Mouse (Mus musculus): Measurements from ENCODE around the gene Antxr1. TPM values are rescaled to one million over a fixed set of nuclear protein-coding genes. Genes with fewer than 3 reads are reported as not detected.

Antxr1 gene
- polyA plus RNA-seq, 1 experiment from 2014 or later = 4.5 TPM

DNA sequence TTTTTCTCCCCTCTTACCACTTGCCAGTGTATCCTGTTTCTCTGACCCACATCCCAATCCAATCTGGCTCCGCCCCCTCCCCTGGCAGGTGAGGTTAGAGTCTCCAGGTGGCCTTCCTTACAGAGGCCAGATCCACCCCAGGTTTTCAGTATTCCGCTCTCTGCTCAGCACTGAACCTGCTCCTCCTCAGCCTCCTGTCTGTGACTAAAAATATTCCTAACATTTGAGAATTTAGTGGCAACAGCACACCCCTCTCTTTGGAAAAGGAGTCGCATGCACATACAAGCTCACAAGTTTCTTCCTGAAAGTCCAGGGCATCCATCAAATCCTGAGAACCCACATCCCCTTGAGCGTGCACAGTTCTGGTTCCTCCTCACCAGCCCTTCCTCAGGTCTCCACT is 109.3 kb downstream of the Antxr1 start:
- Histone ChIP-seq H3K9me3 (replicated peaks; ENCODE audit: control insufficient read depth, low read length) (no peaks in the 10 kb centered on the region), H3K4me2 (no peak overlapping the region), H3K4me1 (ENCODE audit: control insufficient read depth, insufficient read depth, low read length) (peaks cover 10% of the 10 kb centered on the region), H3K4me3 (ENCODE audit: low read depth, low read length) (no peak overlapping the region), H3K27me3 (ENCODE audit: control insufficient read depth, insufficient read depth, low read length) (no peaks in the 10 kb centered on the region), H3K36me3 (ENCODE audit: control insufficient read depth, insufficient read depth, low read length) (no peaks in the 10 kb centered on the region), H3K27ac (ENCODE audit: low read depth, low read length) (no peak overlapping the region), H3K9ac (ENCODE audit: low read depth, low read length) (no peak overlapping the region; the same call in 1 of the 2 replicates)
- ATAC-seq (replicated peaks; ENCODE audit: insufficient number of reproducible peaks, low FRiP score, low TSS enrichment) = no peak
- WGBS (ENCODE audit: insufficient replicate concordance) = 78% methylated on average over 4 of the region's 4 CpGs

DNA sequence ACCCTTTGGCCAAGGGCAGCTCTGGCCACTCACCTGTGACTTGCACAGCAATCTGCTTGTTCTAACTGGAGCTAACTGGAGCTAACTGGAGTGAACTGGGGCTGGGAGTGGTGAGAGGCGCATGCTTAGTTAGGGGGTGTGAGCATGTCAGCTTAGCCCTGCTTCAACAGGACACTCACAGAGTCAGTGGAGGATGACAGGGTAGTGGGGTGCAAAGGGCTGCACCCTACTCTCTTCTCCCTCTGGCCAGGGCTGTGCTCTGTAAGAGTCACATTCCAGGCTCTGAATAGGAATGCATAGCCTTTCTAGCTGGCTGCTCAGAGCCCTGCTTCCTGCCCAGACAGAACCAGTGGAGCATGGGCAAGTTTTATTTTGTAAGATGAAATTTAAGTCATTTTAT is 110.3 kb downstream of the Antxr1 start:
- 81% methylated on average over 1 of the region's 1 CpGs for WGBS (ENCODE audit: insufficient replicate concordance)

GRCm38 (mm10) chr6:87222854-87223631 is 112.6 kb downstream of the Antxr1 start:
- Histone ChIP-seq H3K9me3 (replicated peaks; ENCODE audit: control insufficient read depth, low read length) (no peaks in the 10 kb centered on the region), H3K4me3 (ENCODE audit: low read depth, low read length) (no peak overlapping the region), H3K4me1 (ENCODE audit: control insufficient read depth, insufficient read depth, low read length) (peaks cover 10% of the 10 kb centered on the region), H3K36me3 (ENCODE audit: control insufficient read depth, insufficient read depth, low read length) (no peaks in the 10 kb centered on the region), H3K27me3 (ENCODE audit: control insufficient read depth, insufficient read depth, low read length) (no peaks in the 10 kb centered on the region), H3K27ac (ENCODE audit: low read depth, low read length) (no peak overlapping the region), H3K9ac (ENCODE audit: low read depth, low read length) (no peak overlapping the region), H3K4me2 (no peak overlapping the region)
- ATAC-seq (replicated peaks; ENCODE audit: insufficient number of reproducible peaks, low FRiP score, low TSS enrichment) = no peak
- WGBS (ENCODE audit: insufficient replicate concordance) = 63% methylated on average over 10 of the region's 10 CpGs

More for the DNA sequence above, 110.3 kb downstream of the Antxr1 start:
- no peaks in the 10 kb centered on the region for H3K27me3 ChIP-seq (ENCODE audit: control insufficient read depth, insufficient read depth, low read length)
- peaks cover 10% of the 10 kb centered on the region for H3K4me1 ChIP-seq (ENCODE audit: control insufficient read depth, insufficient read depth, low read length)
- no peak overlapping the region for H3K4me3 ChIP-seq (ENCODE audit: low read depth, low read length)
- no peak overlapping the region for H3K9ac ChIP-seq (ENCODE audit: low read depth, low read length)
- no peak overlapping the region for H3K4me2 ChIP-seq
- no peaks in the 10 kb centered on the region for H3K9me3 ChIP-seq (replicated peaks; ENCODE audit: control insufficient read depth, low read length)
- no peak for ATAC-seq (replicated peaks; ENCODE audit: insufficient number of reproducible peaks, low FRiP score, low TSS enrichment)
- H3K27ac ChIP-seq (ENCODE audit: low read depth, low read length) = no peak overlapping the region
- H3K36me3 ChIP-seq (ENCODE audit: control insufficient read depth, insufficient read depth, low read length) = no peaks in the 10 kb centered on the region

GRCm38 (mm10) chr6:87219061-87219992 is 116.3 kb downstream of the Antxr1 start:
- no peak overlapping the region for H3K9ac ChIP-seq (ENCODE audit: low read depth, low read length)
- ATAC-seq (replicated peaks; ENCODE audit: insufficient number of reproducible peaks, low FRiP score, low TSS enrichment) = no peak
- WGBS (ENCODE audit: insufficient replicate concordance) = 65% methylated on average over 13 of the region's 13 CpGs
- no peaks in the 10 kb centered on the region for H3K27me3 ChIP-seq (ENCODE audit: control insufficient read depth, insufficient read depth, low read length)
- H3K9me3 ChIP-seq (replicated peaks; ENCODE audit: control insufficient read depth, low read length) = no peaks in the 10 kb centered on the region
- H3K4me3 ChIP-seq (ENCODE audit: low read depth, low read length) = no peak overlapping the region
- H3K4me2 ChIP-seq = no peak overlapping the region
- H3K4me1 ChIP-seq (ENCODE audit: control insufficient read depth, insufficient read depth, low read length) = peaks cover 8% of the 10 kb centered on the region; the same call in 1 of the 2 replicates
- H3K36me3 ChIP-seq (ENCODE audit: control insufficient read depth, insufficient read depth, low read length) = no peaks in the 10 kb centered on the region
- no peak overlapping the region for H3K27ac ChIP-seq (ENCODE audit: low read depth, low read length)

GRCm38 (mm10) chr6:87216114-87216591 is 119.5 kb downstream of the Antxr1 start:
- no peak for ATAC-seq (replicated peaks; ENCODE audit: insufficient number of reproducible peaks, low FRiP score, low TSS enrichment)
- Histone ChIP-seq H3K9ac (ENCODE audit: low read depth, low read length) (no peak overlapping the region), H3K27me3 (ENCODE audit: control insufficient read depth, insufficient read depth, low read length) (no peaks in the 10 kb centered on the region), H3K27ac (ENCODE audit: low read depth, low read length) (no peak overlapping the region), H3K4me2 (no peak overlapping the region), H3K4me3 (ENCODE audit: low read depth, low read length) (no peak overlapping the region), H3K4me1 (ENCODE audit: control insufficient read depth, insufficient read depth, low read length) (peaks cover 4% of the 10 kb centered on the region; the same call in 1 of the 2 replicates), H3K36me3 (ENCODE audit: control insufficient read depth, insufficient read depth, low read length) (no peaks in the 10 kb centered on the region), H3K9me3 (replicated peaks; ENCODE audit: control insufficient read depth, low read length) (no peaks in the 10 kb centered on the region)
- 56% methylated on average over 2 of the region's 2 CpGs for WGBS (ENCODE audit: insufficient replicate concordance)

- Histone ChIP-seq H3K9ac (ENCODE audit: low read depth, low read length) (no peak overlapping the region), H3K27me3 (ENCODE audit: control insufficient read depth, insufficient read depth, low read length) (no peaks in the 10 kb centered on the region), H3K4me1 (ENCODE audit: control insufficient read depth, insufficient read depth, low read length) (peaks cover 4% of the 10 kb centered on the region; the same call in 1 of the 2 replicates), H3K27ac (ENCODE audit: low read depth, low read length) (no peak overlapping the region), H3K4me2 (no peak overlapping the region), H3K36me3 (ENCODE audit: control insufficient read depth, insufficient read depth, low read length) (no peaks in the 10 kb centered on the region), H3K4me3 (ENCODE audit: low read depth, low read length) (no peak overlapping the region), H3K9me3 (replicated peaks; ENCODE audit: control insufficient read depth, low read length) (no peaks in the 10 kb centered on the region)
- 75% methylated on average over 7 of the region's 7 CpGs for WGBS (ENCODE audit: insufficient replicate concordance)
- ATAC-seq (replicated peaks; ENCODE audit: insufficient number of reproducible peaks, low FRiP score, low TSS enrichment) = no peak
Observed at GRCm38 (mm10) chr6:87213262-87213661, 122.4 kb downstream of the Antxr1 start.

- 78% methylated on average over 3 of the region's 3 CpGs for WGBS (ENCODE audit: insufficient replicate concordance)
- H3K27me3 ChIP-seq (ENCODE audit: control insufficient read depth, insufficient read depth, low read length) = no peaks in the 10 kb centered on the region
- H3K27ac ChIP-seq (ENCODE audit: low read depth, low read length) = no peak overlapping the region
- peaks cover 4% of the 10 kb centered on the region; the same call in 1 of the 2 replicates for H3K4me1 ChIP-seq (ENCODE audit: control insufficient read depth, insufficient read depth, low read length)
- ATAC-seq (replicated peaks; ENCODE audit: insufficient number of reproducible peaks, low FRiP score, low TSS enrichment) = no peak
- no peak overlapping the region for H3K4me3 ChIP-seq (ENCODE audit: low read depth, low read length)
- H3K9me3 ChIP-seq (replicated peaks; ENCODE audit: control insufficient read depth, low read length) = no peaks in the 10 kb centered on the region
- H3K4me2 ChIP-seq = no peak overlapping the region
- H3K36me3 ChIP-seq (ENCODE audit: control insufficient read depth, insufficient read depth, low read length) = no peaks in the 10 kb centered on the region
- no peak overlapping the region for H3K9ac ChIP-seq (ENCODE audit: low read depth, low read length)
Observed at GRCm38 (mm10) chr6:87211551-87211950, 124.1 kb downstream of the Antxr1 start.

GRCm38 (mm10) chr6:87207373-87207982 is 128.1 kb downstream of the Antxr1 start:
- H3K4me3 ChIP-seq (ENCODE audit: low read depth, low read length) = no peak overlapping the region
- no peak overlapping the region for H3K9ac ChIP-seq (ENCODE audit: low read depth, low read length)
- no peak overlapping the region for H3K27ac ChIP-seq (ENCODE audit: low read depth, low read length)
- H3K4me1 ChIP-seq (ENCODE audit: control insufficient read depth, insufficient read depth, low read length) = no peaks in the 10 kb centered on the region
- no peak overlapping the region for H3K4me2 ChIP-seq
- H3K27me3 ChIP-seq (ENCODE audit: control insufficient read depth, insufficient read depth, low read length) = 0 out of 2 replicates have a peak, but pooled peaks cover 2% of the 10 kb centered on the region
- WGBS (ENCODE audit: insufficient replicate concordance) = 67% methylated on average over 13 of the region's 13 CpGs
- no peaks in the 10 kb centered on the region for H3K9me3 ChIP-seq (replicated peaks; ENCODE audit: control insufficient read depth, low read length)
- ATAC-seq (replicated peaks; ENCODE audit: insufficient number of reproducible peaks, low FRiP score, low TSS enrichment) = no peak
- H3K36me3 ChIP-seq (ENCODE audit: control insufficient read depth, insufficient read depth, low read length) = no peaks in the 10 kb centered on the region; the same call in 1 of the 2 replicates

Measured in heart, embryonic 11.5 days (tissue).